In the genomic region with DNA sequence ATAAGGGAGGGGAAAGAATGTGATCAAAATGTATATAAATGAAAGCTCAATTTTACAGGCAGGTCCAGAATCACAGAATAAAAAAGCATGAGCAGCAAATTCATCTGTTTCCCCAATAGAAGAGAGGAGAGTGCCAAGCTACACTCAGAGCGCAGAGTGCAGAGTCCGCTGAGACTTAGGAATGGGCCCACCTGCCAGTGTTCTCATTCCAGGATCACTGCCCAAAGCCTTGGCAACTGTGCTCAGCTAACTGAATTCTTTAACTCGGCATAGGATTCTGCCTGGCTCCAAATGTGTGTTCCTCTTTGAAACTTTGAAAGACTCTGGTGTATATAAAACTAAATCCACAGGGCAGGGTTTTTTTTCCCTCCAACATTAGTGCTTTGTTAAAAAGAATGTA, we compare ENCODE assay signal across 15 mouse cellular contexts.
DNase-seq lines count a peak whose midpoint lies in the region; ATAC-seq and TF ChIP-seq lines count a peak whose summit lies in the region.
"Had no signal": no experiment of that assay in that cellular context is flagged by ENCODE, and none has a peak within 500 bp of the region (broad histone marks: within the 10 kb centered on the region; RNA-seq: fewer than 3 reads in every experiment).

No protein-coding gene starts in this region.

- H3K4me2 ChIP-seq in embryonic facial prominence, embryonic 13.5 days: no peak overlapping the region
- H3K4me2 ChIP-seq in kidney, embryonic 15.5 days: no peak overlapping the region
- H3K4me2 ChIP-seq in lung, postnatal 0 days (replicated peaks; ENCODE audit: low read depth, low read length): no peak overlapping the region
- H3K4me2 ChIP-seq: embryonic facial prominence, embryonic 12.5 days; lung, embryonic 14.5 days; midbrain, embryonic 12.5 days; neural tube, embryonic 12.5 days had no signal

- no peak overlapping the region for H3K4me3 ChIP-seq in embryonic facial prominence, embryonic 13.5 days
- H3K4me3 ChIP-seq in embryonic facial prominence, embryonic 10.5 days: no peak overlapping the region
- H3K4me3 ChIP-seq in kidney, adult 2 months (ENCODE audit: insufficient read depth, low read depth, low read length): no peak overlapping the region
- H3K4me3 ChIP-seq in kidney, embryonic 15.5 days (replicated peaks): no peak overlapping the region
- no peak overlapping the region for H3K4me3 ChIP-seq in lung, postnatal 0 days (ENCODE audit: low read depth, low read length)
- H3K4me3 ChIP-seq: embryonic facial prominence, embryonic 12.5 days; hindbrain, embryonic 10.5 days; layer of hippocampus, adult 2 months; midbrain, embryonic 12.5 days; neural tube, embryonic 12.5 days had no signal

- TF ChIP-seq POLR2A in kidney, adult 2 months (IDR thresholded peaks at IDR 0.05; ENCODE audit: low read depth, low read length): no peak

- WGBS in embryonic facial prominence, embryonic 13.5 days: 70% methylated on average over 3 of the region's 3 CpGs
- WGBS in embryonic facial prominence, embryonic 10.5 days: 80% methylated on average over 3 of the region's 3 CpGs
- WGBS in kidney, adult 2 months: 49% methylated on average over 3 of the region's 3 CpGs
- WGBS in kidney, embryonic 15.5 days: 88% methylated on average over 3 of the region's 3 CpGs
- 67% methylated on average over 3 of the region's 3 CpGs for WGBS in lung, postnatal 0 days

- no peak for TF ChIP-seq CTCF in kidney, adult 2 months (conservative IDR thresholded peaks at IDR 0.05; ENCODE audit: insufficient read depth, insufficient read length, low read depth, low read length)
- no peak for TF ChIP-seq CTCF in lung, postnatal 0 days (IDR thresholded peaks at IDR 0.05)

- no peaks in the 10 kb centered on the region for H3K27me3 ChIP-seq in embryonic facial prominence, embryonic 13.5 days
- H3K27me3 ChIP-seq in embryonic facial prominence, embryonic 10.5 days (replicated peaks; ENCODE audit: low read depth, poor library complexity, severe bottlenecking): no peaks in the 10 kb centered on the region
- H3K27me3 ChIP-seq in kidney, adult 2 months (replicated peaks; ENCODE audit: control insufficient read depth, insufficient read depth, low read length): no peaks in the 10 kb centered on the region
- H3K27me3 ChIP-seq in kidney, embryonic 15.5 days: no peaks in the 10 kb centered on the region
- no peaks in the 10 kb centered on the region for H3K27me3 ChIP-seq in lung, postnatal 0 days (replicated peaks; ENCODE audit: insufficient read depth, low read length)
- H3K27me3 ChIP-seq: embryonic facial prominence, embryonic 12.5 days; midbrain, embryonic 12.5 days; neural tube, embryonic 12.5 days had no signal

- no peak for TF ChIP-seq EP300 in lung, postnatal 0 days (IDR thresholded peaks at IDR 0.05)

- no peak overlapping the region for H3K9ac ChIP-seq in embryonic facial prominence, embryonic 13.5 days
- H3K9ac ChIP-seq in kidney, embryonic 15.5 days: no peak overlapping the region
- H3K9ac ChIP-seq in lung, postnatal 0 days (replicated peaks; ENCODE audit: low read depth): no peak overlapping the region
- H3K9ac ChIP-seq: embryonic facial prominence, embryonic 12.5 days; lung, embryonic 14.5 days; midbrain, embryonic 12.5 days; neural tube, embryonic 12.5 days had no signal

- H3K9me3 ChIP-seq in embryonic facial prominence, embryonic 13.5 days: no peaks in the 10 kb centered on the region
- H3K9me3 ChIP-seq in embryonic facial prominence, embryonic 10.5 days: no peaks in the 10 kb centered on the region
- H3K9me3 ChIP-seq in kidney, embryonic 15.5 days (replicated peaks): no peaks in the 10 kb centered on the region
- H3K9me3 ChIP-seq in lung, postnatal 0 days (ENCODE audit: low read length): no peaks in the 10 kb centered on the region
- H3K9me3 ChIP-seq: embryonic facial prominence, embryonic 12.5 days; G1E; hindbrain, embryonic 10.5 days; midbrain, embryonic 12.5 days; neural tube, embryonic 12.5 days had no signal

- H3K27ac ChIP-seq in embryonic facial prominence, embryonic 13.5 days: no peak overlapping the region
- H3K27ac ChIP-seq in embryonic facial prominence, embryonic 10.5 days (replicated peaks): no peak overlapping the region
- H3K27ac ChIP-seq in kidney, adult 2 months (ENCODE audit: insufficient read depth, low read depth, low read length): no peak overlapping the region
- no peak overlapping the region for H3K27ac ChIP-seq in kidney, embryonic 15.5 days
- no peak overlapping the region for H3K27ac ChIP-seq in lung, postnatal 0 days (ENCODE audit: low read length)
- H3K27ac ChIP-seq: embryonic facial prominence, embryonic 12.5 days; hindbrain, embryonic 10.5 days; layer of hippocampus, adult 2 months; midbrain, embryonic 12.5 days; neural tube, embryonic 12.5 days had no signal

- no peaks in the 10 kb centered on the region for H3K36me3 ChIP-seq in embryonic facial prominence, embryonic 13.5 days
- no peaks in the 10 kb centered on the region for H3K36me3 ChIP-seq in embryonic facial prominence, embryonic 10.5 days (replicated peaks)
- H3K36me3 ChIP-seq in kidney, adult 2 months (ENCODE audit: control insufficient read depth, insufficient read depth, low read length): no peaks in the 10 kb centered on the region
- H3K36me3 ChIP-seq in kidney, embryonic 15.5 days: no peaks in the 10 kb centered on the region
- no peaks in the 10 kb centered on the region for H3K36me3 ChIP-seq in lung, postnatal 0 days (ENCODE audit: insufficient read depth, low read length)
- H3K36me3 ChIP-seq: embryonic facial prominence, embryonic 12.5 days; G1E; hindbrain, embryonic 10.5 days; midbrain, embryonic 12.5 days; neural tube, embryonic 12.5 days had no signal

- 0 out of 2 replicates have a peak, but pooled peaks have one; percentile 48 for ATAC-seq in embryonic facial prominence, embryonic 13.5 days (ENCODE audit: insufficient number of reproducible peaks, insufficient read depth, low FRiP score, low TSS enrichment, low read depth)
- no peak for ATAC-seq in kidney, embryonic 15.5 days (replicated peaks; ENCODE audit: low FRiP score)
- ATAC-seq in lung, postnatal 0 days: no peak

- no peak for DNase-seq in embryonic facial prominence, embryonic 10.5 days (ENCODE audit: low spot score)
- DNase-seq in kidney, adult 2 months: peak; percentile 71
- DNase-seq in cerebellum, adult 18-20 months: peak; percentile 28 to 40
- DNase-seq in kidney, adult 9 months: peak; percentile 67
- DNase-seq in B cell, adult 2 months: no peak
- no peak for DNase-seq in lung, postnatal 0 days (ENCODE audit: low spot score)
- DNase-seq: lung, embryonic 14.5 days had no signal

- H3K4me1 ChIP-seq in embryonic facial prominence, embryonic 13.5 days: no peaks in the 10 kb centered on the region
- no peaks in the 10 kb centered on the region for H3K4me1 ChIP-seq in embryonic facial prominence, embryonic 10.5 days
- H3K4me1 ChIP-seq in kidney, adult 2 months (ENCODE audit: control insufficient read depth, insufficient read depth, low read length): no peaks in the 10 kb centered on the region
- H3K4me1 ChIP-seq in kidney, embryonic 15.5 days: no peaks in the 10 kb centered on the region
- no peaks in the 10 kb centered on the region for H3K4me1 ChIP-seq in lung, postnatal 0 days (ENCODE audit: insufficient read depth, low read depth, low read length)
- H3K4me1 ChIP-seq: embryonic facial prominence, embryonic 12.5 days; hindbrain, embryonic 10.5 days; midbrain, embryonic 12.5 days; neural tube, embryonic 12.5 days had no signal

Comparison
In these comparisons a context has a peak if more than half of its experiments do, and no peak if none do; other contexts are left out.
1. DNase-seq: peak in kidney, adult 2 months (single experiment), cerebellum, adult 18-20 months (2 of 2) and kidney, adult 9 months (single experiment); none in embryonic facial prominence, embryonic 10.5 days (single experiment), B cell, adult 2 months (0 of 2) and lung, postnatal 0 days (single experiment).